Mouse (Mus musculus): ENCODE measurements around the gene Mymk.

DNA sequence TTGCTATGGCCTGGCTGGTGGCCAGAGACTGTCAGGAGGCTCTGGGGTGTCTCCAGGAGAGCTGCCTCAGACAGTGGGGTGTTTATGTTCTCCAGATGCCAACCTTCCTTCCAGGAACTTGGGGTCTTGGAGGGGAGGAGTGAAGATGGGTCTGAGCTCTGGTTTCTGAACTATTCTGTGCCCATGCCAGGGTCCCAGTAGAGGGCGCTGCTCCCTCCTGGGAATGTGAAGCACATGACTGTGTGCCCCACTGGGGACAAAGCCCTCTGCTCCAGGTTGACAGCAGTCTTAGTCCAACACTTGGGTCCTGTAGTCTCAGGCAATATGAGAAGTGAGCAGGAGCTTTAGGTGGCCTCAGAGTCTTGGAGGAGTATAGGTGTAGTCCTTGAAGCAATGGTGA, 32.7 kb downstream of the Mymk start:
- TF ChIP-seq CTCF (IDR thresholded peaks at IDR 0.05; ENCODE audit: insufficient read depth, low read depth, low read length) (0 out of 2 replicates have a peak, but pooled peaks have one; percentile 9), POLR2A (IDR thresholded peaks at IDR 0.05; ENCODE audit: insufficient read depth, low read depth, low read length) (no peak)
